Mouse (Mus musculus) liver, embryonic 14.5 days (tissue): Measurements from ENCODE around the gene Nos1ap. TPM values are rescaled to one million over a fixed set of nuclear protein-coding genes. Genes with fewer than 3 reads are reported as not detected.

Experiments
- ATAC-seq: fragments of 200-750 bp; cut with Nextera tagmentation; 2 replicates; pipeline ENCODE4 v1.8.0; 2017; ENCODE audit warnings: moderate number of reproducible peaks, mild to moderate bottlenecking, moderate library complexity; ENCODE audit not compliant: insufficient read depth
- DNase-seq, 3 experiments: peaks; one replicate each; pipeline ENCODE4 v3.0.0-alpha.2; 2012 to 2013; ENCODE audit warnings: low read depth in 3 of 3, low spot score in 3 of 3
- H3K27ac ChIP-seq: fragments of 300-500 bp; sonication (generic); 2 replicates; pipeline ENCODE4 v1.5.1; 2014; ENCODE audit warnings: moderate library complexity, mild to moderate bottlenecking, control low read depth, inconsistent platforms
- H3K27me3 ChIP-seq: fragments of 300-500 bp; sonication (generic); 2 replicates; pipeline ENCODE4 v1.6.1; 2014; ENCODE audit warnings: mild to moderate bottlenecking, low read length, moderate library complexity; ENCODE audit not compliant: control insufficient read depth, insufficient read depth
- H3K36me3 ChIP-seq: fragments of 300-500 bp; sonication (generic); replicated peaks from 2 replicates; pipeline ENCODE4 v1.6.1; 2014; ENCODE audit warnings: low read depth; ENCODE audit not compliant: control insufficient read depth, insufficient read depth
- H3K4me1 ChIP-seq, 2 experiments: fragments of 200-500 bp in 1 of 2; fragments of 300-500 bp in 1 of 2; sonication (generic) in 1 of 2; replicated peaks; 2 replicates each; pipeline ENCODE4 v1.6.1; 2012 to 2014; ENCODE audit warnings: antibody characterized with exemption in 1 of 2, inconsistent platforms in 1 of 2, low read length in 1 of 2; ENCODE audit not compliant: control insufficient read depth in 2 of 2, insufficient read depth in 2 of 2
- H3K4me2 ChIP-seq: fragments of 300-500 bp; sonication (generic); 2 replicates; pipeline ENCODE4 v1.6.1; 2014; ENCODE audit warnings: low read depth, mild to moderate bottlenecking, control low read depth, moderate library complexity
- H3K4me3 ChIP-seq, 2 experiments: fragments of 200-500 bp in 1 of 2; fragments of 300-500 bp in 1 of 2; sonication (generic) in 1 of 2; 2 replicates each; pipeline ENCODE4 v1.5.1; 2012 to 2014; ENCODE audit warnings: low read depth in 2 of 2, low read length in 2 of 2, mild to moderate bottlenecking in 2 of 2, control low read depth in 1 of 2, inconsistent platforms in 1 of 2, moderate library complexity in 1 of 2; ENCODE audit not compliant: insufficient read depth in 1 of 2
- H3K9ac ChIP-seq: fragments of 300-500 bp; sonication (generic); replicated peaks from 2 replicates; pipeline ENCODE4 v1.6.1; 2014; ENCODE audit warnings: mild to moderate bottlenecking, control low read depth, moderate library complexity
- H3K9me3 ChIP-seq: fragments of 300-500 bp; sonication (generic); 2 replicates; pipeline ENCODE4 v1.6.1; 2016; ENCODE audit warnings: low read length, mixed read lengths; ENCODE audit not compliant: control insufficient read depth
- CTCF ChIP-seq: IDR thresholded peaks from 2 replicates; pipeline ENCODE4 v1.5.1; 2016; ENCODE audit warnings: antibody characterized with exemption, low read depth, control low read depth
- EP300 ChIP-seq: IDR thresholded peaks from 2 replicates; pipeline ENCODE4 v1.6.1; 2016; ENCODE audit warnings: antibody characterized with exemption, low read depth
- WGBS: fragments of 180-500 bp; shearing (Covaris S2); extraction: QIAGEN DNeasy Blood & Tissue Kit; methylation state at CpG from one replicate; pipeline ENCODE4 v1.1.7; 2014; ENCODE audit not compliant: insufficient replicate concordance; 5-methylcytosine and 5-hydroxymethylcytosine counted together
- polyA plus RNA-seq, 2 experiments: library from polyadenylated mRNA; depleted of rRNA in 1 of 2; stranded (reverse) in 1 of 2; unstranded in 1 of 2; fragments of >200 nt; fragmentation: Nextera tagmentation in 1 of 2; extraction: Ambion mirVana in 1 of 2; gene quantifications; 2 replicates each; pipeline versions ENCODE4 v1.2.1 to v1.2.3; 2012 to 2014

Nos1ap gene
- polyA plus RNA-seq, 2 experiments: 1.8 to 2.2 TPM

DNA sequence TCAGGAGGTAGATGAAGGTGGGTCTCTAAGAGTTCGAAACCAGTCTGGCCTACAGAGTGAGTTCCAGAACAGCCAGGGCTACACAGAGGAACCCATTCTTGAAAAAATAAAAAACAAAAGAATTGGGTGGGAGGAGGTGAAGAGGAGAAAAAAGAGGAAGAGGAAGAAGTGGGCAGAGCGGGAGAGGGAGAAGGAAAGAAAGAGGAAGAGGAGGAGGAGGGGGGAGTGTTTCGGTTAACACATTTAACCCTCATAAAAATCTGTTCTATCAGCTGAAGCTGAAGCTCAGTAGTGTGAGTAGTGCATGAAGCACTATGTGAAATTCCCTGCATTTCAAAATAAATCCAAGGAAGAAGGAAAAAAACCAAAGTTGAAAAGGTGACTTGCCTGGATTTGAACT lies 24.7 kb downstream of the Nos1ap start:
- Histone ChIP-seq H3K27ac (no peak overlapping the region), H3K9me3 (no peaks in the 10 kb centered on the region), H3K4me1 (no peaks in the 10 kb centered on the region; a peak in 1 of 4 replicates), H3K4me3 (no peak overlapping the region), H3K9ac (no peak overlapping the region), H3K27me3 (no peaks in the 10 kb centered on the region), H3K36me3 (no peaks in the 10 kb centered on the region), H3K4me2 (no peak overlapping the region)
- DNase-seq: no peak
- no peak for ATAC-seq
- no peak for TF ChIP-seq EP300
- no peak for TF ChIP-seq CTCF
- 34% methylated on average over 3 of the region's 3 CpGs for WGBS

DNA sequence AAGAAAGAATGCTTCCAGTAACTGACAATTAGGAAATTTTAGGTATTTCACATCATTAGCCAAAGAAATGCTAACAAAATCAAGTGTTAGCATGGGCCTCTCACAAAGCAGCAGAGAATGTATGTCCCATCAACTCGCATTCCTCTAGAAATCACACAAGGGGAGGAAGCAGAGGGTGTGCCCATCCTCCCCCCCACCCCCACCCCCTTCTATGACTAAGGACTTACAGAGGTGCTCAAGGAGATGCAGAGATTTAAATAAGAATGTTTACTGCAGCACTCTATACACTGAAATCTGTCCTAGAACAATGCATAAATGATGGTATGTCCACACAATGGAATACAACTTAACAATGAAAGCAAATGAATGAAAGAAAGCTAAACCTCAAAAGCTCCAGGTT lies 27.2 kb downstream of the Nos1ap start:
- no peak for DNase-seq
- Histone ChIP-seq H3K27ac (no peak overlapping the region), H3K9ac (no peak overlapping the region), H3K4me3 (no peak overlapping the region), H3K27me3 (no peaks in the 10 kb centered on the region), H3K36me3 (no peaks in the 10 kb centered on the region), H3K9me3 (no peaks in the 10 kb centered on the region), H3K4me1 (no peaks in the 10 kb centered on the region; a peak in 1 of 4 replicates), H3K4me2 (no peak overlapping the region)
- ATAC-seq: no peak
- 56% methylated on average over 1 of the region's 1 CpGs for WGBS
- TF ChIP-seq EP300 (no peak), CTCF (no peak)

DNA sequence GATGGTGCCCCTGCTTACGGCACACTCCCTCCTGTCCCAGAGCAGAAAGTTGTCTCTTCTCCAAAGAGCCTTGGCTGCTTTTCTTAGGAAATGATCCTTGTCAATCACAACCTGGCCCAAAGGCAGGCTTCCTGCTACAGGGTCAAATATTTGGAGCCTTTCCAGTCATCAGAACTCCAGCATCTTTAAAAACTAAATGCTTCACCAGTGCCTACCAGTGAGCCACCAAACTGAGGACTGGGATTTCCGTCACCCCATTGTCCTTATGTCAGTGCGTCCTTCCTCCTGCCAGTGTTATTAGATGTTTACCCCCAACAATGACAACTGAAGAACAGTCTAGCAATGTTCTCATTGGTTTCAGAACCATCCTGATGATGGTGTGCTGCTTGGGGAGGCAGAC lies 28.9 kb downstream of the Nos1ap start:
- ATAC-seq: no peak
- no peaks in the 10 kb centered on the region for H3K4me1 ChIP-seq
- H3K27ac ChIP-seq: no peak overlapping the region
- H3K9ac ChIP-seq: no peak overlapping the region
- TF ChIP-seq CTCF (no peak), EP300 (no peak)
- H3K36me3 ChIP-seq: no peaks in the 10 kb centered on the region
- WGBS: 82% methylated on average over 3 of the region's 3 CpGs
- no peak for DNase-seq
- H3K4me2 ChIP-seq: no peak overlapping the region
- no peaks in the 10 kb centered on the region for H3K9me3 ChIP-seq
- no peak overlapping the region for H3K4me3 ChIP-seq
- no peaks in the 10 kb centered on the region for H3K27me3 ChIP-seq

DNA sequence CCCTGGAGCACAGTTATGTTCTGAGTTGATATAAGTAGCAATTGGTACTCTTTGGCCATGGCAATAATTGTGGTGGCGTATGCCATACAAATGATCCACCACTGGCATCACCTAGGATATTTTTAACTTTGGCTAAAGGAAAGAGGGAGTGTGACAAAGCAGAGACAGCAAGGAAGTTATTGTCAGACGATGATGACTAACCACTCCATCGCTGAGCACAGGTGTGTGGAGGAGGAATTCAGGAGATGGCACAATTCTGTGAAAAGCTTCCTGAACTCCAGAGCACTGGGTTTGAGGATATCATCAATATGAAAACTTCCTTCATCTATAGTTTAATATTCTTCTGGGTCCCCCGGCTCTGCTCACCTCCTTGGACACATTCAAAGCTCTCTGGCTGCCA lies 31.7 kb downstream of the Nos1ap start:
- H3K27ac ChIP-seq: no peak overlapping the region
- no peaks in the 10 kb centered on the region for H3K27me3 ChIP-seq
- no peak overlapping the region for H3K4me2 ChIP-seq
- no peak for ATAC-seq
- 68% methylated on average over 4 of the region's 4 CpGs for WGBS
- no peak overlapping the region for H3K4me3 ChIP-seq
- H3K9me3 ChIP-seq: no peaks in the 10 kb centered on the region
- no peaks in the 10 kb centered on the region for H3K36me3 ChIP-seq
- no peak for TF ChIP-seq EP300
- H3K9ac ChIP-seq: no peak overlapping the region
- DNase-seq: no peak
- H3K4me1 ChIP-seq: peaks cover 0 to 8% of the 10 kb centered on the region in 2 experiments; a peak in 3 of 4 replicates

DNA sequence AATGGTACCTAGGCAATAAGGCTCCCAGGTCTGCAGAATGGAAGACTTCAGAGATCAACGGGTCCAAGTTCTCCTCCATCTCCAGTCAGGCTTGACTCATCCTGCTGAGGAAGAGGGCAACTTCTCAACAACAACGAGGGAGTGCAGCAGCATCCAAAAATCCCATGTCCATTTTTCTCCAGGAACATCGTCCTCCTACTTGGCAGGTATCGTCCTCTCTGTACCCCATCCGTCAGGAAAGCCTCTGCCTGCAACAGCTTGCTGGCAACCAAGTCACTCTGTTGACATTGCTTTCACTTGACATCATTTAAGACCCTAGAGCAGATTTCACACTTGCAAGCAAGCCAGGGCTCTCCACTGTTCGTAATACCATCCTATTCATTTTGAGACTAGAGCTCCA lies 33.0 kb downstream of the Nos1ap start:
- H3K9ac ChIP-seq: no peak overlapping the region
- H3K4me1 ChIP-seq: peaks cover 0 to 8% of the 10 kb centered on the region in 2 experiments; a peak in 3 of 4 replicates
- H3K36me3 ChIP-seq: no peaks in the 10 kb centered on the region
- ATAC-seq: no peak
- no peaks in the 10 kb centered on the region for H3K27me3 ChIP-seq
- TF ChIP-seq CTCF (no peak), EP300 (no peak)
- no peaks in the 10 kb centered on the region for H3K9me3 ChIP-seq
- no peak overlapping the region for H3K27ac ChIP-seq
- no peak overlapping the region for H3K4me3 ChIP-seq
- H3K4me2 ChIP-seq: no peak overlapping the region
- no peak for DNase-seq
- WGBS: 67% methylated on average over 6 of the region's 6 CpGs
